24 mouse cellular contexts compared by ENCODE assay signal in the genomic region with DNA sequence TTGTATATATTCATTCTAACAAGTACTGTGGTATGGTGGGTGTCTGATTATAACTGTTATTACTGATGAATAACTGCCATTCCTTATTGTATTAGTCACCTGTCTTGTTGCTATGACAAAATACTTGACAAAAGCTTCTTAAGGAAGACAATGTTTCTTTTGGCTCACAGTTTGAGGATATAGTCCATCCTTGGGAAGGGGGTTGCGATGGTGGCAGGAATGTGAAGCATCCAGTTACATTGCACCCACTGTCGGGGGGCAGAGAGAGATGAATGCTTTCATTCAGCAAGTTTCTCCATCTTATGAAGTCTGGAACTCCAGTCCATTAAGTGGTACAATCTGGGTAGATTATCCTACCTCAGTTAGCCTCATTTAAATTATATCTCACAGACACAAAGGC. TPM values are rescaled to one million over a fixed set of nuclear protein-coding genes. Genes with fewer than 3 reads are reported as not detected.
DNase-seq lines count a peak whose midpoint lies in the region; TF ChIP-seq lines count a peak whose summit lies in the region.
"Had no signal": no experiment of that assay in that cellular context is flagged by ENCODE, and none has a peak within 500 bp of the region (broad histone marks: within the 10 kb centered on the region; RNA-seq: fewer than 3 reads in every experiment).

No protein-coding gene starts in this region.

- intact Hi-C loops in left cerebral cortex, adult 2 months (cut with DNase I) = no loop called here

- H3K4me1 ChIP-seq in embryonic fibroblast, embryonic 13.5 days (ENCODE audit: control insufficient read depth, insufficient read depth, low read length) = peaks cover 11% of the 10 kb centered on the region
- H3K4me1 ChIP-seq: embryonic facial prominence, embryonic 12.5 days; intestine, embryonic 15.5 days had no signal

- no peak for TF ChIP-seq CTCF in embryonic fibroblast, embryonic 13.5 days (IDR thresholded peaks at IDR 0.05; ENCODE audit: borderline replicate concordance, insufficient read depth, low read length)
- no peak for TF ChIP-seq CTCF in left cerebral cortex, adult 2 months (IDR thresholded peaks at IDR 0.05)

- DNase-seq in heart, adult 11 months = peak; percentile 15
- no peak for DNase-seq in heart, adult 9 months (ENCODE audit: low spot score in 2 of 2)
- DNase-seq in 3134 (ENCODE audit: extremely low read depth, insufficient read length, low spot score) = peak; percentile 63
- peak; percentile 79 for DNase-seq in Muller cell, postnatal 12 days (ENCODE audit: inconsistent ontology term)
- no peak for DNase-seq in kidney, adult 8-10 months
- DNase-seq in T-cell, adult 2 months (ENCODE audit: low spot score) = no peak
- no peak for DNase-seq in left cerebral cortex, adult 2 months (ENCODE audit: extremely low spot score in 1 of 2, low spot score in 2 of 2)
- DNase-seq: adrenal gland, postnatal 14 days; cerebellum, adult 11 months; cerebellum, adult 2 months; cerebellum, adult 9-11 months; cerebellum, postnatal 25 days; gastrocnemius, postnatal 25 days; heart, adult 2 months had no signal

- TF ChIP-seq POLR2A in embryonic fibroblast, embryonic 13.5 days (IDR thresholded peaks at IDR 0.05; ENCODE audit: low read depth, low read length) = no peak

- H3K27ac ChIP-seq in embryonic fibroblast, embryonic 13.5 days (ENCODE audit: insufficient read depth, low read length) = peak overlapping the region; percentile 13; the same call in 1 of the 2 replicates
- no peak overlapping the region; the same call in 1 of the 2 replicates for H3K27ac ChIP-seq in left cerebral cortex, adult 2 months
- H3K27ac ChIP-seq: embryonic facial prominence, embryonic 12.5 days; embryonic facial prominence, embryonic 15.5 days; forebrain, embryonic 12.5 days; forebrain, embryonic 15.5 days; heart, adult 2 months; hindbrain, embryonic 12.5 days; intestine, embryonic 15.5 days had no signal

- H3K4me3 ChIP-seq in embryonic fibroblast, embryonic 13.5 days (ENCODE audit: insufficient read depth, low read length) = no peak overlapping the region
- H3K4me3 ChIP-seq in left cerebral cortex, adult 2 months = no peak overlapping the region
- H3K4me3 ChIP-seq: embryonic facial prominence, embryonic 12.5 days; embryonic facial prominence, embryonic 15.5 days; erythroblast, embryonic 14.5 days; forebrain, embryonic 12.5 days; forebrain, embryonic 15.5 days; heart, adult 2 months; hindbrain, embryonic 12.5 days; intestine, embryonic 15.5 days had no signal

RNA-seq across cellular contexts. Expression of gene Cpe, which starts 19.9 kb away (rescaled TPM):
- polyA plus RNA-seq in embryonic fibroblast, embryonic 13.5 days (2011; ENCODE audit: insufficient read length, low read depth, missing spikeins) = 511 and 923 TPM in 2 replicates
- 1,000 to 10,000 TPM; 1,948 to 2,026 TPM for total RNA-seq in left cerebral cortex, adult 2 months (2021)
- total RNA-seq: common myeloid progenitor, adult 5-6 weeks; hematopoietic stem cell, adult 5-6 weeks had no signal
- polyA plus RNA-seq: erythroblast, embryonic 14.5 days had no signal

Comparison
In these comparisons a context has a peak if more than half of its experiments do, and no peak if none do; other contexts are left out.
1. DNase-seq: peak in heart, adult 11 months (single experiment), 3134 (single experiment) and Muller cell, postnatal 12 days (single experiment); none in heart, adult 9 months (0 of 2), kidney, adult 8-10 months (0 of 2), T-cell, adult 2 months (single experiment) and left cerebral cortex, adult 2 months (0 of 2).